Mouse (Mus musculus) lung, postnatal 0 days (tissue): ENCODE results near the gene 9030025P20Rik.
"Not testable (repeated sequence)": the region's sequence is repeated elsewhere in the genome, so short reads cannot be mapped to it uniquely, and the experiment has no call there.

Source experiments
- CTCF ChIP-seq: IDR thresholded peaks from 2 replicates; pipeline ENCODE4 v1.5.1; 2016; ENCODE audit warnings: antibody characterized with exemption, mild to moderate bottlenecking
- EP300 ChIP-seq: IDR thresholded peaks from 2 replicates; pipeline ENCODE4 v1.6.1; 2016; ENCODE audit warnings: antibody characterized with exemption, mild to moderate bottlenecking, control low read depth

GRCm38 (mm10) chr17:14942181-14942580 is 36.1 kb upstream of the 9030025P20Rik start:
- TF ChIP-seq CTCF, EP300: not testable (repeated sequence)
